Mouse (Mus musculus): ENCODE measurements around the gene Il1rapl2. TPM values are rescaled to one million over a fixed set of nuclear protein-coding genes. Genes with fewer than 3 reads are reported as not detected.
A peak's percentile ranks its signal among the peaks of the same experiment; 100 is the strongest.

The Il1rapl2 gene
- total RNA-seq (2021), result 1.9 and 2.8 TPM in 2 replicates
- long read RNA-seq, result 0 reads

- DNase-seq, result peak; percentile 40
Observed at GRCm38 (mm10) chrX:137570321-137571195, at the start of gene Il1rapl2. TSS of gene Il1rapl2 (plus strand) at chrX:137570608.

GRCm38 (mm10) chrX:137548348-137548747 is 22.1 kb upstream of the Il1rapl2 start:
- no peak for DNase-seq

- no peak for DNase-seq
Observed at GRCm38 (mm10) chrX:137569472-137570188, 778 bp upstream of the Il1rapl2 start.

GRCm38 (mm10) chrX:137582656-137583055 is 12.2 kb downstream of the Il1rapl2 start:
- DNase-seq, result no peak

- DNase-seq, result peak; percentile 14
Observed at GRCm38 (mm10) chrX:137620697-137621096, 50.3 kb downstream of the Il1rapl2 start.

GRCm38 (mm10) chrX:137667011-137667410 is 96.6 kb downstream of the Il1rapl2 start:
- peak; percentile 0 for DNase-seq

GRCm38 (mm10) chrX:137687974-137688373 is 117.6 kb downstream of the Il1rapl2 start:
- no peak for DNase-seq

GRCm38 (mm10) chrX:137700006-137700405 is 129.6 kb downstream of the Il1rapl2 start:
- no peak for DNase-seq

GRCm38 (mm10) chrX:137755537-137755936 is 185.1 kb downstream of the Il1rapl2 start:
- no peak for DNase-seq

GRCm38 (mm10) chrX:137805484-137806200 is 235.2 kb downstream of the Il1rapl2 start:
- DNase-seq, result no peak

- DNase-seq, result no peak
Observed at GRCm38 (mm10) chrX:137806231-137807114, 236.1 kb downstream of the Il1rapl2 start.

GRCm38 (mm10) chrX:137809526-137809925 is 239.1 kb downstream of the Il1rapl2 start:
- DNase-seq, result no peak

- DNase-seq, result no peak
Observed at GRCm38 (mm10) chrX:137812151-137812550, 241.7 kb downstream of the Il1rapl2 start.

- DNase-seq, result no peak
Observed at GRCm38 (mm10) chrX:137848936-137849335, 278.5 kb downstream of the Il1rapl2 start.

- no peak for DNase-seq
Observed at GRCm38 (mm10) chrX:137923490-137923889, 353.1 kb downstream of the Il1rapl2 start.

GRCm38 (mm10) chrX:137926835-137927234 is 356.4 kb downstream of the Il1rapl2 start:
- no peak for DNase-seq

GRCm38 (mm10) chrX:137947741-137948140 is 377.3 kb downstream of the Il1rapl2 start:
- no peak for DNase-seq

- DNase-seq, result no peak
Observed at GRCm38 (mm10) chrX:137971306-137971705, 400.9 kb downstream of the Il1rapl2 start.

GRCm38 (mm10) chrX:138043113-138043512 is 472.7 kb downstream of the Il1rapl2 start:
- no peak for DNase-seq

GRCm38 (mm10) chrX:138103954-138104353 is 533.5 kb downstream of the Il1rapl2 start:
- no peak for DNase-seq

- DNase-seq, result no peak
Observed at GRCm38 (mm10) chrX:138104668-138105067, 534.3 kb downstream of the Il1rapl2 start.

GRCm38 (mm10) chrX:138170146-138170545 is 599.7 kb downstream of the Il1rapl2 start:
- no peak for DNase-seq
